ENCODE assay signal across 25 mouse cellular contexts in the genomic region with DNA sequence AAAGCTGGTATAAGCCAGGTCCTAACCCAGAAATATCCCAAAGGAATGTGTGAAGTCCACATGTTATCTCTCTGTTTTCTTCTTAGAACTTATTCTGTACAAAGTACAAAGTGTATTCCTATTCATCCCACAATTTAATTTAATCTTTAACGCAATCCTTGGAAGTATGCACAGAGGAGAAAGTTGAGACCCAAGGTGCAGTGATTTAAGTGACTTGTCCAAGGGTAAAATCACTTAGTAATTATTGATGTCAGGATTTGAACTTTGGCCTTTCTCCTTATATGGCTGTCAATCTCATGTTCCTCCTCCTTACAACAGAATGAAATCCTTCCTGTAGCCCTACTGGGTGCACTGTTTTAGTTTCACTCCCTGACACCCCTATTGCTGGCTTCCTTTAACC. TPM values are rescaled to one million over a fixed set of nuclear protein-coding genes. Genes with fewer than 3 reads are reported as not detected.
DNase-seq lines count a peak whose midpoint lies in the region; ATAC-seq and TF ChIP-seq lines count a peak whose summit lies in the region.
"Had no signal": no experiment of that assay in that cellular context is flagged by ENCODE, and none has a peak within 500 bp of the region (broad histone marks: within the 10 kb centered on the region; RNA-seq: fewer than 3 reads in every experiment).

No protein-coding gene starts in this region.

- no peak for TF ChIP-seq POLR2A in kidney, adult 2 months (IDR thresholded peaks at IDR 0.05; ENCODE audit: low read depth, low read length)
- TF ChIP-seq POLR2A in CH12.LX (IDR thresholded peaks at IDR 0.05; ENCODE audit: low read depth, low read length): no peak

- H3K9me3 ChIP-seq in CH12.LX (replicated peaks; ENCODE audit: low read length): no peaks in the 10 kb centered on the region
- no peaks in the 10 kb centered on the region for H3K9me3 ChIP-seq in intestine, embryonic 16.5 days (ENCODE audit: control insufficient read depth, low read length)
- no peaks in the 10 kb centered on the region for H3K9me3 ChIP-seq in limb, embryonic 11.5 days (ENCODE audit: control insufficient read depth, low read length)
- H3K9me3 ChIP-seq in forebrain, embryonic 14.5 days (replicated peaks; ENCODE audit: control insufficient read depth, low read length): no peaks in the 10 kb centered on the region
- H3K9me3 ChIP-seq: forebrain, embryonic 10.5 days; forebrain, embryonic 13.5 days; G1E; hindbrain, embryonic 10.5 days; hindbrain, embryonic 13.5 days had no signal

- no peak overlapping the region for H3K4me3 ChIP-seq in kidney, adult 2 months (ENCODE audit: insufficient read depth, low read depth, low read length)
- H3K4me3 ChIP-seq in CH12.LX (replicated peaks in 1 of 3; ENCODE audit: low read depth in 2 of 3, low read length in 2 of 3, poor library complexity in 1 of 3): no peak overlapping the region
- H3K4me3 ChIP-seq in intestine, embryonic 16.5 days (ENCODE audit: low read length): no peak overlapping the region
- H3K4me3 ChIP-seq in limb, embryonic 11.5 days (ENCODE audit: low read depth, low read length): no peak overlapping the region
- no peak overlapping the region for H3K4me3 ChIP-seq in forebrain, embryonic 14.5 days (ENCODE audit: low read depth, low read length)
- H3K4me3 ChIP-seq: forebrain, embryonic 10.5 days; forebrain, embryonic 13.5 days; gastrocnemius, adult 2 months; hindbrain, embryonic 10.5 days; hindbrain, embryonic 13.5 days had no signal

- no peak for TF ChIP-seq EP300 in CH12.LX (IDR thresholded peaks at IDR 0.05; ENCODE audit: low read length)

- peak; percentile 56 for ATAC-seq in intestine, embryonic 16.5 days
- ATAC-seq in limb, embryonic 11.5 days (ENCODE audit: insufficient number of reproducible peaks, low FRiP score, low TSS enrichment, low read depth): no peak
- no peak for ATAC-seq in forebrain, embryonic 14.5 days
- ATAC-seq: forebrain, embryonic 13.5 days; forebrain, postnatal 0 days; hindbrain, embryonic 16.5 days had no signal

- no peak overlapping the region for H3K4me2 ChIP-seq in CH12.LX (ENCODE audit: insufficient read depth, low read depth, poor library complexity, severe bottlenecking)
- H3K4me2 ChIP-seq in intestine, embryonic 16.5 days (ENCODE audit: low read depth, low read length): no peak overlapping the region
- no peak overlapping the region for H3K4me2 ChIP-seq in limb, embryonic 11.5 days (ENCODE audit: low read depth, severe bottlenecking)
- no peak overlapping the region for H3K4me2 ChIP-seq in forebrain, embryonic 14.5 days (ENCODE audit: low read length)
- H3K4me2 ChIP-seq: forebrain, embryonic 13.5 days; heart, embryonic 11.5 days; hindbrain, embryonic 13.5 days had no signal

- DNase-seq in kidney, adult 2 months: peak; percentile 70
- no peak for DNase-seq in kidney, postnatal 25 days
- no peak for DNase-seq in CH12.LX (ENCODE audit: extremely low read depth)
- no peak for DNase-seq in limb, embryonic 11.5 days (ENCODE audit: low spot score)
- DNase-seq in retina, postnatal 1 day: no peak
- DNase-seq in urinary bladder, postnatal 10 days (ENCODE audit: low spot score): no peak
- DNase-seq in forebrain, embryonic 14.5 days (ENCODE audit: low spot score): no peak
- DNase-seq: adrenal gland, adult 8-10 months; adrenal gland, postnatal 25 days; cerebellum, adult 18-20 months; cerebellum, adult 9-10 months; cerebellum, postnatal 14 days; forebrain, postnatal 0 days; gastrocnemius, adult 2 months; gastrocnemius, postnatal 14 days; heart, adult 11 months; heart, postnatal 36 days had no signal

- TF ChIP-seq RAD21 in CH12.LX (IDR thresholded peaks at IDR 0.05; ENCODE audit: low read depth, low read length): no peak

- H3K27me3 ChIP-seq in kidney, adult 2 months (replicated peaks; ENCODE audit: control insufficient read depth, insufficient read depth, low read length): no peaks in the 10 kb centered on the region
- H3K27me3 ChIP-seq in CH12.LX (replicated peaks): no peaks in the 10 kb centered on the region
- H3K27me3 ChIP-seq in intestine, embryonic 16.5 days (replicated peaks; ENCODE audit: control insufficient read depth, insufficient read depth, low read length): no peaks in the 10 kb centered on the region
- no peaks in the 10 kb centered on the region for H3K27me3 ChIP-seq in limb, embryonic 11.5 days (ENCODE audit: control insufficient read depth, insufficient read depth, low read length)
- no peaks in the 10 kb centered on the region for H3K27me3 ChIP-seq in forebrain, embryonic 14.5 days (replicated peaks; ENCODE audit: control insufficient read depth, insufficient read depth, low read length)
- H3K27me3 ChIP-seq: forebrain, embryonic 13.5 days; hindbrain, embryonic 13.5 days had no signal

- peak overlapping the region; percentile 43 for H3K27ac ChIP-seq in kidney, adult 2 months (ENCODE audit: insufficient read depth, low read depth, low read length)
- H3K27ac ChIP-seq in CH12.LX (ENCODE audit: insufficient read depth, low read depth): no peak overlapping the region
- H3K27ac ChIP-seq in intestine, embryonic 16.5 days (ENCODE audit: low read length): no peak overlapping the region
- H3K27ac ChIP-seq in limb, embryonic 11.5 days (replicated peaks; ENCODE audit: low read depth, low read length): 0 out of 2 replicates have a peak overlapping the region, but pooled peaks have one; percentile 26
- no peak overlapping the region for H3K27ac ChIP-seq in forebrain, embryonic 14.5 days (ENCODE audit: low read depth, low read length)
- H3K27ac ChIP-seq: forebrain, embryonic 10.5 days; forebrain, embryonic 13.5 days; gastrocnemius, adult 2 months; hindbrain, embryonic 10.5 days; hindbrain, embryonic 13.5 days had no signal

- dilution Hi-C loops in CH12.LX (cut with MboI; ENCODE audit: extremely low pct_ligation_motif_present, extremely low pct_unique_long_range_greater_than_20kb, low sequenced_read_pairs): no loop called here

- H3K79me2 ChIP-seq in CH12.LX (replicated peaks; ENCODE audit: control insufficient read depth, extremely low read depth, insufficient read depth, poor library complexity, severe bottlenecking): no peaks in the 10 kb centered on the region

- no peak overlapping the region for H3K9ac ChIP-seq in CH12.LX (ENCODE audit: insufficient read depth, low read depth)
- no peak overlapping the region for H3K9ac ChIP-seq in intestine, embryonic 16.5 days (ENCODE audit: low read depth, low read length)
- H3K9ac ChIP-seq in limb, embryonic 11.5 days (ENCODE audit: low read length): no peak overlapping the region
- H3K9ac ChIP-seq in forebrain, embryonic 14.5 days (ENCODE audit: low read length): no peak overlapping the region
- H3K9ac ChIP-seq: forebrain, embryonic 13.5 days; forebrain, postnatal 0 days; hindbrain, embryonic 13.5 days had no signal

- 49% methylated on average over 1 of the region's 1 CpGs for WGBS in kidney, adult 2 months
- WGBS in intestine, embryonic 16.5 days: 82% methylated on average over 1 of the region's 1 CpGs
- 56% methylated on average over 1 of the region's 1 CpGs for WGBS in limb, embryonic 11.5 days
- 93% methylated on average over 1 of the region's 1 CpGs for WGBS in forebrain, embryonic 14.5 days

- in situ Hi-C loops in CH12.LX (cut with MboI; ENCODE audit: low pct_ligation_motif_present, low pct_unique_long_range_greater_than_20kb, low sequenced_read_pairs): no loop called here

- no peak for TF ChIP-seq CTCF in kidney, adult 2 months (conservative IDR thresholded peaks at IDR 0.05; ENCODE audit: insufficient read depth, insufficient read length, low read depth, low read length)
- no peak for TF ChIP-seq CTCF in CH12.LX (conservative IDR thresholded peaks at IDR 0.05 in 1 of 2, IDR thresholded peaks at IDR 0.05 in 1 of 2; ENCODE audit: low read depth in 2 of 2, low read length in 2 of 2)

- peaks cover 13% of the 10 kb centered on the region; the same call in 1 of the 2 replicates for H3K4me1 ChIP-seq in kidney, adult 2 months (ENCODE audit: control insufficient read depth, insufficient read depth, low read length)
- no peaks in the 10 kb centered on the region; a peak in 1 of 4 replicates for H3K4me1 ChIP-seq in CH12.LX (ENCODE audit: control insufficient read depth in 1 of 2, insufficient read depth in 2 of 2)
- peaks cover 11% of the 10 kb centered on the region for H3K4me1 ChIP-seq in intestine, embryonic 16.5 days (ENCODE audit: control insufficient read depth, insufficient read depth, low read length)
- H3K4me1 ChIP-seq in limb, embryonic 11.5 days (ENCODE audit: control insufficient read depth, insufficient read depth, low read length): peaks cover 9% of the 10 kb centered on the region
- H3K4me1 ChIP-seq in forebrain, embryonic 14.5 days (ENCODE audit: control insufficient read depth, insufficient read depth, low read length): no peaks in the 10 kb centered on the region
- H3K4me1 ChIP-seq: hindbrain, embryonic 10.5 days had no signal

- no peaks in the 10 kb centered on the region for H3K36me3 ChIP-seq in kidney, adult 2 months (ENCODE audit: control insufficient read depth, insufficient read depth, low read length)
- no peaks in the 10 kb centered on the region for H3K36me3 ChIP-seq in CH12.LX (replicated peaks in 1 of 2; ENCODE audit: control insufficient read depth in 1 of 2, insufficient read depth in 1 of 2, low read length in 1 of 2)
- no peaks in the 10 kb centered on the region for H3K36me3 ChIP-seq in intestine, embryonic 16.5 days (ENCODE audit: control insufficient read depth, insufficient read depth, low read length)
- H3K36me3 ChIP-seq in limb, embryonic 11.5 days (ENCODE audit: control insufficient read depth, insufficient read depth, low read length): no peaks in the 10 kb centered on the region
- H3K36me3 ChIP-seq in forebrain, embryonic 14.5 days (ENCODE audit: control insufficient read depth, insufficient read depth, low read length): no peaks in the 10 kb centered on the region
- H3K36me3 ChIP-seq: forebrain, embryonic 10.5 days; G1E; hindbrain, embryonic 10.5 days; hindbrain, embryonic 13.5 days had no signal

TF ChIP-seq in CH12.LX, 34 proteins besides CTCF, POLR2A, EP300 and RAD21:
- peak; percentile 49; the same call in 1 of the 2 replicates for TF ChIP-seq ZKSCAN1 (IDR thresholded peaks at IDR 0.05; ENCODE audit: borderline replicate concordance, low read depth, low read length)
- TF ChIP-seq MAZ (IDR thresholded peaks at IDR 0.05; ENCODE audit: low read depth, low read length): no peak

RNA-seq across cellular contexts. Expression of a gene that starts 42.5 kb away (rescaled TPM):
- polyA plus RNA-seq in kidney, adult 2 months (2012; rRNA removed): 1,531 and 1,803 TPM in 2 replicates
- total RNA-seq in CH12.LX (2012; rRNA removed) (316 and 401 TPM in 2 replicates), CH12.LX (2014; rRNA removed) (427 and 444 TPM in 2 replicates)
- polyA plus RNA-seq in CH12.LX (2012; ENCODE audit: insufficient read length, low read depth): 453 and 504 TPM in 2 replicates
- polyA plus RNA-seq in intestine, embryonic 16.5 days (2015; fragmentation: Nextera tagmentation; extraction: Ambion mirVana): 1,875 and 1,947 TPM in 2 replicates
- 984 and 1,028 TPM in 2 replicates for polyA plus RNA-seq in limb, embryonic 11.5 days (2014; fragmentation: Nextera tagmentation; extraction: Ambion mirVana)
- 842 and 1,033 TPM in 2 replicates for polyA plus RNA-seq in forebrain, embryonic 14.5 days (2014; fragmentation: Nextera tagmentation; extraction: Ambion mirVana)

Comparison
In these comparisons a context has a peak if more than half of its experiments do, and no peak if none do; other contexts are left out.
1. H3K27ac ChIP-seq: peak in kidney, adult 2 months (single experiment) and limb, embryonic 11.5 days (single experiment); none in CH12.LX (single experiment), intestine, embryonic 16.5 days (single experiment) and forebrain, embryonic 14.5 days (single experiment).